Mouse (Mus musculus): Measurements from ENCODE around the gene Pros1. TPM values are rescaled to one million over a fixed set of nuclear protein-coding genes. Genes with fewer than 3 reads are reported as not detected.

The Pros1 gene
- polyA plus RNA-seq, 1 experiment from 2014 or later, result 13.0 TPM

DNA sequence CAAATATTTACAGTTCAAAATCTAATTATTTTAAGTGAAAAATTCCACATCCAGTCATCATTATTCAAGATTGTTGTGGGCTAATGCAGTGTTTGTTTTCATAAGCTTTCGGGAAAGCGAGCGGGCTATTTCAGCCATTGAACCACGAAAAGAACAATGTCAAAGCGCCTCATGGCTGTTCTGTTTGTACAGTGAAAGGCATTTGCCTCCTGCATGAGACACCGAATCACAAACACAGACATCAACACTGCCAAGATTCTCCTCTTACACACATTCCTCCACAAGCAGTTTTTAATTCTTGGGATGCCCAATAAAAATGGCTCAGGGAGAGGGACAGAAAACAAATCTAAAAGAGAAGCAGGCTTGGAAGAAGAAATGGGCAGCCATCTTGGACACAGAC lies 20.0 kb downstream of the Pros1 start:
- Histone ChIP-seq H3K4me2 (no peak overlapping the region), H3K4me3 (replicated peaks) (no peak overlapping the region), H3K27ac (no peak overlapping the region), H3K9me3 (no peaks in the 10 kb centered on the region), H3K27me3 (no peaks in the 10 kb centered on the region), H3K9ac (no peak overlapping the region), H3K36me3 (replicated peaks) (no peaks in the 10 kb centered on the region), H3K4me1 (no peaks in the 10 kb centered on the region; the same call in 1 of the 2 replicates)
- ATAC-seq (ENCODE audit: low FRiP score), result no peak
- 74% methylated on average over 6 of the region's 6 CpGs for WGBS

DNA sequence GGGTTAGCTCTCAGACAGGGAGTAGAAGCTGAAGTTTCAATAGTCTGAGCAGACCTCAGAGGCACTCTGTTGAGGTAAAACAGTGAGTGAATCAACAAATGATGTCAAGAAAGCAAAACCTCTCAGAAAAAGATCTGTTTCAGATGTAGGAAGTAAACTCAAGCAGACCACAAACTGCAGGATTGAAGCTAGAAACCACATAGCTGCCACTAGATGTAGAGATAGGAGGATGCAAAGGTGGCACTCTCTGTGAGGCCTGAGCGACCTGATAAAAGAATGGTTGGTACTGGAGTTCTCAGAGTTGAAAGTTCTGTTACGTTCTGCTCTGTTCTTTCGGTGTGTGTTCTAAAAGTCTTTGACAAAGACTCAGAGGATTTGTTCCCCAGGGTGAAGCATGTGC lies 41.7 kb downstream of the Pros1 start:
- no peak overlapping the region for H3K27ac ChIP-seq
- no peak overlapping the region for H3K4me3 ChIP-seq (replicated peaks)
- H3K9me3 ChIP-seq, result no peaks in the 10 kb centered on the region
- H3K36me3 ChIP-seq (replicated peaks), result no peaks in the 10 kb centered on the region
- ATAC-seq (ENCODE audit: low FRiP score), result no peak
- WGBS, result 76% methylated on average over 3 of the region's 3 CpGs
- no peak overlapping the region for H3K9ac ChIP-seq
- no peaks in the 10 kb centered on the region for H3K4me1 ChIP-seq
- no peaks in the 10 kb centered on the region for H3K27me3 ChIP-seq
- H3K4me2 ChIP-seq, result no peak overlapping the region

GRCm38 (mm10) chr16:62911364-62911763 lies 57.3 kb downstream of the Pros1 start:
- H3K36me3 ChIP-seq (replicated peaks), result no peaks in the 10 kb centered on the region
- no peak overlapping the region for H3K27ac ChIP-seq
- ATAC-seq (ENCODE audit: low FRiP score), result no peak
- WGBS, result 73% methylated on average over 1 of the region's 1 CpGs
- no peaks in the 10 kb centered on the region for H3K9me3 ChIP-seq
- H3K27me3 ChIP-seq, result no peaks in the 10 kb centered on the region
- H3K4me3 ChIP-seq (replicated peaks), result no peak overlapping the region
- H3K9ac ChIP-seq, result no peak overlapping the region
- no peaks in the 10 kb centered on the region for H3K4me1 ChIP-seq
- no peak overlapping the region for H3K4me2 ChIP-seq

GRCm38 (mm10) chr16:62912246-62912645 lies 58.1 kb downstream of the Pros1 start:
- no peaks in the 10 kb centered on the region for H3K36me3 ChIP-seq (replicated peaks)
- no peak overlapping the region for H3K9ac ChIP-seq
- no peaks in the 10 kb centered on the region for H3K4me1 ChIP-seq
- H3K4me2 ChIP-seq, result no peak overlapping the region
- H3K9me3 ChIP-seq, result no peaks in the 10 kb centered on the region
- no peak for ATAC-seq (ENCODE audit: low FRiP score)
- no peaks in the 10 kb centered on the region for H3K27me3 ChIP-seq
- H3K4me3 ChIP-seq (replicated peaks), result no peak overlapping the region
- 83% methylated on average over 2 of the region's 2 CpGs for WGBS
- H3K27ac ChIP-seq, result no peak overlapping the region

DNA sequence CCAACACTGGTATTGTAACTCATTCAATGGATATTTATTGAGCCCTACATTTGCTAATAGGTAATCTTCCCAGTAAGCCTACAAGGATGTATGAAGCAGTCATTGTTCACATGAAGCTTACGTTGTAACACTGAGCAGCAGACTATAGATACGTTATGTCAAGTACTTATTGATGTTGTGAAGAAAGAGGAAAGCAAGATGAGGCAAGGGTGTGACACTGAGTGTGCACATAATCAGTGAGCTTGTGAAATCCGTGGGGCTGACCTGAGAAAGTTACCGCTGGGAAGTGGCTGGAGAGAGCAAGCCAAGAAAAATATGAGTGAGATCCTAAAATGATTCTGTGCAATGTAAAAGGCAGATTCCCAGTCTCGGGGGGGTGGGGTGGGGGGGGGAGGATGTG lies 61.4 kb downstream of the Pros1 start:
- no peak overlapping the region for H3K9ac ChIP-seq
- no peaks in the 10 kb centered on the region for H3K4me1 ChIP-seq
- 91% methylated on average over 5 of the region's 5 CpGs for WGBS
- no peak overlapping the region for H3K4me3 ChIP-seq (replicated peaks)
- ATAC-seq (ENCODE audit: low FRiP score), result no peak
- no peak overlapping the region for H3K27ac ChIP-seq
- no peaks in the 10 kb centered on the region for H3K36me3 ChIP-seq (replicated peaks)
- no peak overlapping the region for H3K4me2 ChIP-seq
- no peaks in the 10 kb centered on the region for H3K9me3 ChIP-seq
- no peaks in the 10 kb centered on the region for H3K27me3 ChIP-seq

GRCm38 (mm10) chr16:62922245-62922644 lies 68.1 kb downstream of the Pros1 start:
- no peak for ATAC-seq (ENCODE audit: low FRiP score)
- Histone ChIP-seq H3K4me3 (replicated peaks) (no peak overlapping the region), H3K9ac (no peak overlapping the region), H3K4me1 (peaks cover 7% of the 10 kb centered on the region; the same call in 1 of the 2 replicates), H3K36me3 (replicated peaks) (no peaks in the 10 kb centered on the region), H3K27me3 (no peaks in the 10 kb centered on the region), H3K9me3 (no peaks in the 10 kb centered on the region), H3K27ac (no peak overlapping the region), H3K4me2 (no peak overlapping the region)
- WGBS, result 14% methylated on average over 8 of the region's 8 CpGs

DNA sequence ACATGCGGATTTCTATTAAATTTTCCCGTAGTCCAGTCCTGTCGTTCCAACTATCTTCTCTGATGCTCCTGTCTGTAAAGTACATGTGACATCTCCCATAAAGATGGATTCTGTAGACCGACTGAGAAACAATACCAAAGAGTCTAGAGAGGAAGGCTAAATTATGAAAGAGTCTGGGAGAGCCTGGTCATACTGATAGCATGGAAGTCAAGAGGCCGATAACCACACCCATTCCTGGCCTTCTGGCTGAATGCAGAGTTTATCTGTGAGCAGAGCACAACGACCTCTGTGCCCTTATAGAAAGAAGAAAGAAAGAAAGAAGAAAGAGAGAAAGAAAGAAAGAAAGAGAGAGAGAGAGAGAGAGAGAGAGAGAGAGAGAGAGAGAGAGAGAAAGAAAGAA lies 77.2 kb downstream of the Pros1 start:
- no peaks in the 10 kb centered on the region for H3K36me3 ChIP-seq (replicated peaks)
- whole genome bisulfite sequencing, result 93% methylated on average over 6 of the region's 6 CpGs
- no peaks in the 10 kb centered on the region for H3K4me1 ChIP-seq
- no peak overlapping the region for H3K27ac ChIP-seq
- no peak for ATAC-seq (ENCODE audit: low FRiP score)
- H3K27me3 ChIP-seq, result no peaks in the 10 kb centered on the region
- H3K4me2 ChIP-seq, result no peak overlapping the region
- H3K9ac ChIP-seq, result no peak overlapping the region
- H3K9me3 ChIP-seq, result no peaks in the 10 kb centered on the region
- H3K4me3 ChIP-seq (replicated peaks), result no peak overlapping the region

DNA sequence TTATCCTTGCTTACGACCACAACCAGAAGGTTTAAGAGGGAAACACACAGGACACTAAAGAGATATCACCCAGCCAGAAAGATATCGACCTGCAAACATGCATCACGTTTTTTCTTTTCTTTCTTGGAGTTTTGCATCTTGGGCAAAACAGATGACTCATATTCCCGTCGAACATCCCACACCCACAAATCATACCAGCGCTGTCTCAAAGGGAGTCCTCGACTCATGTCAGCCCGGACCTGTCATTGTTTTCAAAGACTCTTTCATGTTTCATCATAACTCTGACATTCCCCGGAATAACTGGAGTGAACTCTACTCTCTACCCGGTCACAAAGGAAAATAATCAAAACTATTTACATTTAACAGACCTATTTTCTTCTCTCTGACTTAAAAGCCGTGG lies 82.2 kb downstream of the Pros1 start:
- H3K4me3 ChIP-seq (replicated peaks), result no peak overlapping the region
- no peaks in the 10 kb centered on the region for H3K9me3 ChIP-seq
- H3K27ac ChIP-seq, result no peak overlapping the region
- WGBS, result 87% methylated on average over 11 of the region's 11 CpGs
- no peaks in the 10 kb centered on the region for H3K4me1 ChIP-seq
- no peak for ATAC-seq (ENCODE audit: low FRiP score)
- no peaks in the 10 kb centered on the region for H3K27me3 ChIP-seq
- H3K4me2 ChIP-seq, result no peak overlapping the region
- H3K36me3 ChIP-seq (replicated peaks), result no peaks in the 10 kb centered on the region
- H3K9ac ChIP-seq, result no peak overlapping the region

DNA sequence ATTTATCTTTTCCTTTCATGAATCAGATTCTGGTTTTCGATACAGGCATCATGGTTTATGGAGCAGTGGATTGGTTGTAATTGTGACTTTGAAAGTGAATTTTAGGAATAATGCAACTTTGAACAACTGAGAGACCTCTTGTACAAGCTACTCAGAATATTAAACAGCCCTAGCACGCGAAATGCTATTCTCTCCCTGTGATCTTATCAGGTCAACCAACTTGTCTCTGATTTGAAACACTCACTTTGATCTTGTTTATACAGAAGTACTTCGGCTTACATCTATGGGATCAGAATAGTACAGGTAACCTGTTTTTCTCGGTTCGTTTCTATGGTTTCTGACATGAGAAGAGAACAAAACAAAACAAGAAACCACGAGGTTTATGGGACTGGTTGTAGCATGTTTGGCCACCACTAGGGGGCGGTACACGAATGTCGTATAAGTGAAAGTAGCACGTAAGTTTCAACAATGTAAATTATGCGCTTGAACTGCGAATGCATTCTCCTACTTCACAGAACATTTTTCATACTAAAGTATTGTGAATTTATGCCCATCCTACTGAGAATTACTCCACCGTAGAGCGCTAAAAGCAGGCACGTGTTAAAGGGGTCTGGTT lies 86.4 kb downstream of the Pros1 start:
- Histone ChIP-seq H3K9me3 (no peaks in the 10 kb centered on the region), H3K4me2 (peak overlapping the region; percentile 35), H3K27ac (no peak overlapping the region), H3K27me3 (no peaks in the 10 kb centered on the region), H3K9ac (0 out of 2 replicates have a peak overlapping the region, but pooled peaks have one; percentile 0), H3K4me3 (replicated peaks) (no peak overlapping the region), H3K4me1 (0 out of 2 replicates have a peak, but pooled peaks cover 9% of the 10 kb centered on the region), H3K36me3 (replicated peaks) (no peaks in the 10 kb centered on the region)
- peak; percentile 81 for ATAC-seq (ENCODE audit: low FRiP score)
- 22% methylated on average over 16 of the region's 16 CpGs for WGBS

- H3K9me3 ChIP-seq, result no peaks in the 10 kb centered on the region
- H3K4me1 ChIP-seq, result 0 out of 2 replicates have a peak, but pooled peaks cover 9% of the 10 kb centered on the region
- no peak overlapping the region for H3K4me3 ChIP-seq (replicated peaks)
- no peak overlapping the region for H3K4me2 ChIP-seq
- no peak for ATAC-seq (ENCODE audit: low FRiP score)
- WGBS, result 64% methylated on average over 10 of the region's 10 CpGs
- H3K36me3 ChIP-seq (replicated peaks), result no peaks in the 10 kb centered on the region
- H3K27ac ChIP-seq, result no peak overlapping the region
- no peak overlapping the region for H3K9ac ChIP-seq
- no peaks in the 10 kb centered on the region for H3K27me3 ChIP-seq
Measured at GRCm38 (mm10) chr16:62941763-62942162, 87.7 kb downstream of the Pros1 start.

GRCm38 (mm10) chr16:62942418-62943410 lies 88.6 kb downstream of the Pros1 start:
- H3K9ac ChIP-seq, result no peak overlapping the region
- H3K4me2 ChIP-seq, result no peak overlapping the region
- no peak overlapping the region for H3K27ac ChIP-seq
- H3K36me3 ChIP-seq (replicated peaks), result no peaks in the 10 kb centered on the region
- H3K4me3 ChIP-seq (replicated peaks), result no peak overlapping the region
- 71% methylated on average over 16 of the region's 16 CpGs for WGBS
- no peak for ATAC-seq (ENCODE audit: low FRiP score)
- no peaks in the 10 kb centered on the region for H3K27me3 ChIP-seq
- no peaks in the 10 kb centered on the region for H3K9me3 ChIP-seq
- H3K4me1 ChIP-seq, result 0 out of 2 replicates have a peak, but pooled peaks cover 9% of the 10 kb centered on the region

DNA sequence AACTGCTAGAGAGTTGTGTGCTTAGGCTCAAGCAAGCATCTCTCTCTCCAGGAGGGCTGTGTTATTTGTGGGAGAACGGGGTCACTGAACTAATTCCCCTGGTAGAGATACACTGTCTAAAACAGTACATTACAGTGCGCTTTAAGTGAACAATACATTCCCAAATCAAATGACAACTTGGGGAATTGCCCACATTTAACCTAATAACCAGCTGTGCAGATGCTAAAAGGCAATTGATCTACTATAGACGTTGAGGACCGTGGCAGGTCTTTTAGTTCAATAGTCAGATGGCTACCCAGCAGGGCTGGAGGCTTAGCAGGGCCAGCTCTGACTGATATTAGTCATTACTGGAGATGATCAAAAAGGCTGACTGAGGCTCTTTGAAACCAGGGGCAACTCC lies 104.4 kb downstream of the Pros1 start:
- Histone ChIP-seq H3K9me3 (no peaks in the 10 kb centered on the region), H3K4me1 (no peaks in the 10 kb centered on the region), H3K4me2 (no peak overlapping the region), H3K4me3 (replicated peaks) (no peak overlapping the region), H3K36me3 (replicated peaks) (no peaks in the 10 kb centered on the region), H3K9ac (no peak overlapping the region), H3K27ac (no peak overlapping the region), H3K27me3 (no peaks in the 10 kb centered on the region)
- 38% methylated on average over 4 of the region's 4 CpGs for WGBS
- ATAC-seq (ENCODE audit: low FRiP score), result no peak
